ENCODE assay signal across 8 mouse cellular contexts in the genomic region with DNA sequence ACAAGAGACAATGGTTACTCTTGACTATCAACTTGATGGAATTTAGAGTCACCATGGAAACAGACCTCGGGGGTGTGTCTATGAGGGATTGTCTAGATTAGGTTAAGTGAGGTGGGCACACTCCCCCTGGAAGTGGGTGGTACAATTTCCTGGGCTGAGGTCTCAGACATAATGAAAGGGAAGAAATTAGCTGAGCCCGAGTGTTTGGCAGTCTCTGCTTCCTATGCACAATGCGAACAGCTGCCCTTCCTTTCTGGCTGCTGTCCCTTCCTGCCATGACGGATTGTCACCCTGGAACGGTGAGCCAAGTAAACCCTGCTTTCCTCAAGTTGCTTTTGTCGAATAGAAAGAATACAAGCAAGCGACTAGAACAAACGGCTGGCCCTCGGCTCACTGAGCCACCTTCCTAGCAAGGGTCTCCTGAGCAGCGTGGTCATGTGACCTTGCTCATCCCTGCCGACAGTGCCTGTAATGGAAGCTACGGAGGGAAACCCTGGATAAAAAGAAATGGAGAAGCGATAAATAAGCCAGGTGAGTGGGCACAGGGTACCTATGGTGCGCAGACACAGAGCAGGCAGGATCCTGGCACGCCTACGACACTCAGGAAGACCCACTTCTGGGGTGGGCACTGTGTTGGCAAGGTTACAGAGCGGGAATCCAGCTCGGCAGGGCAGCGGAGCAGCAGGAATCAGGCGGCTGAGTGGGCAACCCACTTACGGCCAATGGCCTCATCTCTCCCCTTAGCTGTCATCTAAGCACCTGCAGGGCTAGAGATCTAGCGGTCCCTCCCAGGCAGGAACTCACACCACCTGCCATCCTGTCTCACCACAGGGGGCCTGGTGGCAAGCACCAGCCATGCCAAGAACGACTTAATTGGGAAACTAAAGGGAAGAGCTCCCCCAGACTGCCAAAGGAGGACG.
DNase-seq lines count a peak whose midpoint lies in the region; ATAC-seq and TF ChIP-seq lines count a peak whose summit lies in the region.

No protein-coding gene starts in this region.

- DNase-seq in intestine, embryonic 14.5 days (ENCODE audit: low spot score) = no peak
- DNase-seq in cerebellum, adult 2 months = peak; percentile 95 to 98
- DNase-seq in hindbrain, embryonic 11.5 days (ENCODE audit: low spot score) = peak; percentile 69
- peak; percentile 41 to 66 for DNase-seq in layer of hippocampus, postnatal 10 days (ENCODE audit: low spot score in 2 of 2)
- peak; percentile 62 for DNase-seq in neural tube, embryonic 11.5 days (ENCODE audit: low spot score)
- DNase-seq in urinary bladder, postnatal 36 days (ENCODE audit: low spot score in 2 of 2) = no peak
- DNase-seq in natural killer cell, adult 2 months (ENCODE audit: low spot score in 2 of 2) = no peak

- no peak overlapping the region for H3K4me3 ChIP-seq in intestine, embryonic 14.5 days (ENCODE audit: low read depth, low read length)
- H3K4me3 ChIP-seq in intestine, embryonic 16.5 days (ENCODE audit: low read length) = no peak overlapping the region
- H3K4me3 ChIP-seq in cerebellum, adult 2 months (replicated peaks; ENCODE audit: insufficient read depth, low read depth, low read length) = peak overlapping the region; percentile 6
- peak overlapping the region; percentile 19; the same call in 1 of the 2 replicates for H3K4me3 ChIP-seq in hindbrain, embryonic 11.5 days (ENCODE audit: low read depth, low read length)
- H3K4me3 ChIP-seq in neural tube, embryonic 11.5 days (ENCODE audit: low read depth, low read length) = no peak overlapping the region

- H3K9ac ChIP-seq in intestine, embryonic 14.5 days (ENCODE audit: low read length) = no peak overlapping the region
- H3K9ac ChIP-seq in intestine, embryonic 16.5 days (ENCODE audit: low read depth, low read length) = no peak overlapping the region
- peak overlapping the region; percentile 50 for H3K9ac ChIP-seq in hindbrain, embryonic 11.5 days (ENCODE audit: low read depth, low read length)
- peak overlapping the region; percentile 10; the same call in 1 of the 2 replicates for H3K9ac ChIP-seq in neural tube, embryonic 11.5 days (ENCODE audit: low read length)

- no peaks in the 10 kb centered on the region for H3K9me3 ChIP-seq in intestine, embryonic 14.5 days (ENCODE audit: control insufficient read depth, low read length)
- H3K9me3 ChIP-seq in intestine, embryonic 16.5 days (ENCODE audit: control insufficient read depth, low read length) = no peaks in the 10 kb centered on the region
- no peaks in the 10 kb centered on the region for H3K9me3 ChIP-seq in hindbrain, embryonic 11.5 days (ENCODE audit: control insufficient read depth, low read length)
- no peaks in the 10 kb centered on the region for H3K9me3 ChIP-seq in neural tube, embryonic 11.5 days (ENCODE audit: control insufficient read depth, low read length)

- 0 out of 2 replicates have a peak, but pooled peaks have one; percentile 25 for ATAC-seq in intestine, embryonic 14.5 days (replicated peaks; ENCODE audit: low FRiP score, low TSS enrichment, low read depth)
- ATAC-seq in intestine, embryonic 16.5 days = no peak
- ATAC-seq in hindbrain, embryonic 11.5 days (ENCODE audit: low FRiP score) = peak; percentile 79
- peak; percentile 83 for ATAC-seq in neural tube, embryonic 11.5 days (ENCODE audit: insufficient read depth, low FRiP score, low TSS enrichment)

- peak; percentile 47; the same call in 1 of the 2 replicates for TF ChIP-seq CTCF in cerebellum, adult 2 months (IDR thresholded peaks at IDR 0.05; ENCODE audit: borderline replicate concordance, insufficient read depth, low read depth, low read length)

- no peak for TF ChIP-seq POLR2A in cerebellum, adult 2 months (IDR thresholded peaks at IDR 0.05; ENCODE audit: borderline replicate concordance, insufficient read depth, low read length)

- peaks cover 4% of the 10 kb centered on the region; the same call in 1 of the 2 replicates for H3K4me1 ChIP-seq in intestine, embryonic 14.5 days (replicated peaks; ENCODE audit: control insufficient read depth, insufficient read depth, low read length)
- H3K4me1 ChIP-seq in intestine, embryonic 16.5 days (ENCODE audit: control insufficient read depth, insufficient read depth, low read length) = peaks cover 12% of the 10 kb centered on the region
- H3K4me1 ChIP-seq in cerebellum, adult 2 months (ENCODE audit: control insufficient read depth, insufficient read depth, low read length) = peaks cover 46% of the 10 kb centered on the region
- peaks cover 9% of the 10 kb centered on the region; the same call in 1 of the 2 replicates for H3K4me1 ChIP-seq in hindbrain, embryonic 11.5 days (replicated peaks; ENCODE audit: control insufficient read depth, insufficient read depth, low read length)
- peaks cover 16% of the 10 kb centered on the region for H3K4me1 ChIP-seq in neural tube, embryonic 11.5 days (ENCODE audit: control insufficient read depth, insufficient read depth, low read length)

- 60% methylated on average over 24 of the region's 24 CpGs for WGBS in intestine, embryonic 14.5 days
- 55% methylated on average over 24 of the region's 24 CpGs for WGBS in intestine, embryonic 16.5 days
- 7% methylated on average over 24 of the region's 24 CpGs for WGBS in cerebellum, adult 2 months
- 42% methylated on average over 24 of the region's 24 CpGs for WGBS in hindbrain, embryonic 11.5 days
- 37% methylated on average over 24 of the region's 24 CpGs for WGBS in neural tube, embryonic 11.5 days

- 0 out of 2 replicates have a peak overlapping the region, but pooled peaks have one; percentile 3 for H3K4me2 ChIP-seq in intestine, embryonic 14.5 days (ENCODE audit: low read length)
- H3K4me2 ChIP-seq in intestine, embryonic 16.5 days (ENCODE audit: low read depth, low read length) = no peak overlapping the region
- peak overlapping the region; percentile 25 for H3K4me2 ChIP-seq in hindbrain, embryonic 11.5 days (replicated peaks; ENCODE audit: low read depth, low read length)
- H3K4me2 ChIP-seq in neural tube, embryonic 11.5 days (ENCODE audit: low read depth) = peak overlapping the region; percentile 39

- H3K27ac ChIP-seq in intestine, embryonic 14.5 days (ENCODE audit: low read depth) = no peak overlapping the region
- H3K27ac ChIP-seq in intestine, embryonic 16.5 days (ENCODE audit: low read length) = no peak overlapping the region
- H3K27ac ChIP-seq in cerebellum, adult 2 months (ENCODE audit: insufficient read depth, low read length) = peak overlapping the region; percentile 83
- H3K27ac ChIP-seq in hindbrain, embryonic 11.5 days (ENCODE audit: low read depth, low read length) = peak overlapping the region; percentile 60
- H3K27ac ChIP-seq in neural tube, embryonic 11.5 days (ENCODE audit: low read depth, low read length) = 0 out of 2 replicates have a peak overlapping the region, but pooled peaks have one; percentile 27

- H3K27me3 ChIP-seq in intestine, embryonic 14.5 days (replicated peaks; ENCODE audit: control insufficient read depth, insufficient read depth, low read length) = no peaks in the 10 kb centered on the region
- H3K27me3 ChIP-seq in intestine, embryonic 16.5 days (replicated peaks; ENCODE audit: control insufficient read depth, insufficient read depth, low read length) = no peaks in the 10 kb centered on the region
- H3K27me3 ChIP-seq in cerebellum, adult 2 months (ENCODE audit: control insufficient read depth, insufficient read depth, low read length) = no peaks in the 10 kb centered on the region
- peaks cover 9% of the 10 kb centered on the region for H3K27me3 ChIP-seq in hindbrain, embryonic 11.5 days (ENCODE audit: control insufficient read depth, insufficient read depth, low read length)
- H3K27me3 ChIP-seq in neural tube, embryonic 11.5 days (ENCODE audit: control insufficient read depth, insufficient read depth, low read length) = no peaks in the 10 kb centered on the region

- H3K36me3 ChIP-seq in intestine, embryonic 14.5 days (ENCODE audit: control insufficient read depth, insufficient read depth, low read length) = no peaks in the 10 kb centered on the region
- H3K36me3 ChIP-seq in intestine, embryonic 16.5 days (ENCODE audit: control insufficient read depth, insufficient read depth, low read length) = no peaks in the 10 kb centered on the region
- H3K36me3 ChIP-seq in hindbrain, embryonic 11.5 days (ENCODE audit: control insufficient read depth, insufficient read depth, low read length) = no peaks in the 10 kb centered on the region
- H3K36me3 ChIP-seq in neural tube, embryonic 11.5 days (ENCODE audit: control insufficient read depth, insufficient read depth, low read length) = no peaks in the 10 kb centered on the region

Comparison
In these comparisons a context has a peak if more than half of its experiments do, and no peak if none do; other contexts are left out.
1. DNase-seq: peak in cerebellum, adult 2 months (2 of 2), hindbrain, embryonic 11.5 days (single experiment), layer of hippocampus, postnatal 10 days (2 of 2) and neural tube, embryonic 11.5 days (single experiment); none in intestine, embryonic 14.5 days (single experiment), urinary bladder, postnatal 36 days (0 of 2) and natural killer cell, adult 2 months (0 of 2).
2. H3K27ac ChIP-seq: peak in cerebellum, adult 2 months (single experiment), hindbrain, embryonic 11.5 days (single experiment) and neural tube, embryonic 11.5 days (single experiment); none in intestine, embryonic 14.5 days (single experiment) and intestine, embryonic 16.5 days (single experiment).
3. H3K4me3 ChIP-seq: peak in cerebellum, adult 2 months (single experiment) and hindbrain, embryonic 11.5 days (single experiment); none in intestine, embryonic 14.5 days (single experiment), intestine, embryonic 16.5 days (single experiment) and neural tube, embryonic 11.5 days (single experiment).
4. H3K9ac ChIP-seq: peak in hindbrain, embryonic 11.5 days (single experiment) and neural tube, embryonic 11.5 days (single experiment); none in intestine, embryonic 14.5 days (single experiment) and intestine, embryonic 16.5 days (single experiment).